Mouse (Mus musculus) testis, adult 2 months (tissue): ENCODE measurements around the gene Sycp2l.

Experiments used
- CTCF ChIP-seq: fragments of 200-500 bp; IDR thresholded peaks from 2 replicates; pipeline ENCODE4 v1.5.1; 2012; ENCODE audit warnings: low read depth, mild to moderate bottlenecking, inconsistent platforms, low read length, moderate library complexity; ENCODE audit not compliant: control insufficient read depth, insufficient read depth, insufficient replicate concordance
- POLR2A ChIP-seq: fragments of 200-500 bp; IDR thresholded peaks from 2 replicates; pipeline ENCODE4 v1.6.1; 2012; ENCODE audit warnings: low read depth, mild to moderate bottlenecking, inconsistent platforms, low read length, moderate library complexity; ENCODE audit not compliant: control insufficient read depth

DNA sequence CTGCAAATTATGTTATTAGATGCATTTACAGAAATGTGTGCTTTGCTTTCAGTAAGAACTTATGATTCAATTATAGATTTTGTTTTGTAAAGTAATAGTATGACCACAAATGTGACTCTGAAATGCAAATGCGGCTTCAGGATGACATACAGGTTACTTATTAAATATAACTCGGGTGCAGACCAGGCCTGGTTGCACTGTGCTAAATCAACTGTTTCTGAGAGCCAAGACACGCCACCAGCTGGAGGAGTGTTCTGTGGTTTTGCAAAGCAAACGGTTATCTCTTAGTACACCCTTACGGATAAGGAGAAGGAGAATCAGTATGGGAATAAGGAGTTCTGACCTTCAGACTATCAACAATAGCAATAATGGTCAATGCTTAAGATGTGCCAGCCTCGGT lies 101.6 kb downstream of the Sycp2l start:
- no peak for TF ChIP-seq CTCF
- no peak for TF ChIP-seq POLR2A
